Mouse (Mus musculus) cerebellum, postnatal 14 days (tissue): ENCODE measurements at regions not wholly inside any gene's neighbourhood (a gene's known extent, or its start where the extent isn't known, plus 50 kb on each side); places are given as distances from the start of the nearest gene placed in this dataset.

Experiments
- DNase-seq, 2 experiments: peaks; one replicate each; pipeline ENCODE4 v3.0.0; 2021; ENCODE audit warnings: mixed read lengths in 2 of 2

DNA sequence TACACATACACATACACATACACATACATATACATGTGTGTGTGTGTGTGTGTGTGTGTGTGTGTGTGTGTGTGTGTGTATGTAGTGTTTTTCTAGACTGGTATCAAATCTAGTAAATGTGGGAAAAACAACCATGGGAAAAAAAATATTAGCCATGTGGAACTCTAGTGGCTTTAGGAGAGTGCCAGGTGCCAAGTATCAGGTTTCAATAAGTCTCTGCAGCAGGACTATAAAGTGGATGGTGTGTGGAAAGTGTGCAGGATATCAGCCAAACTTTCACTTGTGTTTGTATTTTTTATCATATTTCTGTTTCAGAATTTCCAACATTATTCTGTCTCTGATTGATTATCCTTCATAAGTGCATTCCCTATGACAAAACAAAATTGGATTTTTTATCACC is 653.3 kb upstream of the Fam98a start:
- DNase-seq, result no peak

DNA sequence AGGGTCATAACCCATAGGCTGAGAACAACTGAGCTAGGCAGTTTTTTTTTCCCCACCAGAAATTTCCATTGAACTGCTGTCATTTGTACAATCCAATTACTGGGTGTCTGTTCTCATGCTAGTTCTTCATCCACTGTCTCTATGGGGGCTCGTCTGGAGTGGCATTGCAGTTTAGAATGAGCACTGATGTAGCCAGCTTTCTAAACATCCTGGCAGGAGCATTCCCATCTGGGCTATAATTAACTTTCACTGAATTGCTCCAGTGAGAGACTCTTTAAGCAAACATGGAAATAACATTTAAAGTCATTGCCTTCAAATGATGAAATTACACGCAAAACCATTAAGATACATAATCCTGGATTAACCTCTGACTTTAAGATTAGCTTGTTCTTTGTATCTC is 633.1 kb upstream of the Fam98a start:
- DNase-seq, result no peak

DNA sequence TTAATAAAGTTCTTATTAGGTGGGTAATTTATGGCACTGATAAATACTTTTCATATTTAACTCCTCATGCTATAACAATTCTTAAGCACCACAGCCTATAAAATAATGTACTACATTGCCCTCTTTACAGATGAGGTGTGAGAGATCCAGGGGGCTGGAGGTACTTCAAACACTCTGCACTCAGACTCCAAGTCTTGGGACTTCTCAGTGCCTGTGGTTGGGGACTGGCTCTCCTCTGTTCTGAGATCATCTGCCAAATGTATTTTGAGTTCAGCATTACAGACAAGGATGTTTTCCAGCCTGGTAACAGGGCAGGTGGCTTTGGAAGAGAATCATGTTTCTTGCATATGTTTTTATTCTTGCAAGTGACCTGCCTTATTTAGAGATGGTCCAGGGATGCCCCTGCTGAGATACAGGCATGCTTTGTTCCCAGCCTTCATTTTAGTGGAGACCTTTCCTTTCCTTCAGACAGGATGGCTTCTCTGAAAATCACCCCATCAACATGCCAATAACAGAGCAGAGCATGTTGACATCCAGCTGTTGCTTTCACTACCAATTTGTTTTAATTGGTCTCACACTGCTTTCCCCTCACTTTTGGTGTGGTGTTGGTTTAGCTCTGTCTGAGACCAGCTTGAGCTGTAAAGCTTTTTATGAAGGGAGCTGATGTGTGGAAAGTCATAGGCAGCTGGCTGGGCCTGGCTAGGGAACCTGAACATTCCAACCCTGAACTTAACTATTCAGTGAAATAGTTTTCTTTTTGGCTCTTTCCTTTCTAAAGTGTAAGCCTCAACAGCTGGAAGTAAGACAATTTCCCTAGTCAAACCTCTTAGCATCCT is 585.1 kb upstream of the Fam98a start:
- DNase-seq, result no peak

DNA sequence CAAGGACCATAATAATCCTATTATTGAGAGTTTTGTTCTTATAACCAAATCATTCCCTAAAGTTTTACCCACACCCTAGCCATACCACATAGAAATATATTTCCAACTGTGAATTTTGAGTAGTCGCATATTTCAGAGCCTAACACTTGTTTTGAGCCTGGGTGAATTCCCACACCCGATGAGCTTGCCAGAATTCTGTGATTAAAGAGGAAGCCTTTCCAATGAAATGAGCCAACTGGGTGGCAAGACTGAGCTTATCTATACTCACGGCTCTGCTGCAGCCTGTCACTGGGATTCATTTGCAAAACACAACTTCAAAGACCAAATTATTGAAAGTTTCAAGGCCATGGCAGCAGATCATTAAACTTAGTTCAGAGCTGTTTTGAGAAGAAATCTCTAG is 582.3 kb upstream of the Fam98a start:
- DNase-seq, result no peak

DNA sequence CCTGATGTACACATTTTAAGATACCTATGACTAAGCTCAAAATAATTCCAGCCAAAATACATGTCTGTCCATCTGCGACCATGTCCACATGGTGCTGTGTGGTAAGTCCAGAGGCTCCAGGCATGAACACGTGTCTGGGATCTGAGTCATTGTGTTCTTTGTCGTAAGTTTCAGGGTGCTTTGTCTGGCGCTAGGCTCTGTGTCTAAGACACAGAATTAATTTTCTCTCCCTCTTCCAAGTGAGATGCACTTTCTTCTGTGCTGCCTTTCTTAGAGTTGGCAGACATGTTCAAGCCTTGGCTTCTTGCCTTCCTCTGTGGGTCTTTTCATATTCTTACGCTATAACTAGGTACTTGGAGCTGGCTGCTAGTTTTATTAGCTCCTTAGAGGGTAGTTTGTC is 573.5 kb upstream of the Fam98a start:
- DNase-seq, result peak in 1 of 2 experiments; percentile 2

DNA sequence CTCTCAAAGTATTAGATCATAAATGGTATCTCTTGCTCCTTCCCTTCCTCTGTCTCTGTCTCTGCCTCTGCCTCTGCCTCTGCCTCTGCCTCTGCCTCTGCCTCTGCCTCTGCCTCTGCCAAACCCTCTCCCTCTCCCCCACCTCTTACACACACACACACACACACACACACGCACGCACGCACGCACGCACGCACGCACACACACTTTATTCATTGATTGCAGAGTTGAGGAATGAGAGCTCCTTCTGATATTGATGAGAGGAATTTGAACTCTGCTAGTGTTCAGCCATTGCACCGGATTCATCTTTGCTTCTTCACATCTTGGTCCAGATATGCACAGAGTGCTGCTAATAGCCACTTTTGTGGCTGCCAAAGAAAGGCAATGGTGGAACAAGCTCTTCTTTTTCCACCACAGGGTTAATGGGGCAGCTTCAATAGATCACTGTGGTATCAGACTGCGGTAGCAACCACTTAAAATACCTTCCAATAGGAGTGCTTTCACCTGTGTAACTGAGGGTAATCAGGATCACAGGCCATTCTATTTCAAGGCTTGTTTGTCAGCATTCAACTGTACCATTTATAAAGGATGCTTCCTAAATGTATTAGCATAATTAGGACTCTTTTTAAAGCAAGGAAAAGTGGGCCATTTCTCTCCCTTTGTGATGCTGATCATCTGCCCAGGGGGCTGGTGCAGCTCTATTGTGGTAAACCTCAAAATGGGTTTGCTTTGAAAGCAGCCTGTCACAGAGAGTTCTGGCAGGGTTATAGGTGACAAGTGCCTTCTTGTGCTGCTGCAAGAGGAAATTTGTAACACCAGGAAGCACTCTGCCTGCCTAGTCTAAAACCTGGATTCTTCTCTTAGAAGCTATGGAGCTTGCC is 559.8 kb upstream of the Fam98a start:
- no peak for DNase-seq

DNA sequence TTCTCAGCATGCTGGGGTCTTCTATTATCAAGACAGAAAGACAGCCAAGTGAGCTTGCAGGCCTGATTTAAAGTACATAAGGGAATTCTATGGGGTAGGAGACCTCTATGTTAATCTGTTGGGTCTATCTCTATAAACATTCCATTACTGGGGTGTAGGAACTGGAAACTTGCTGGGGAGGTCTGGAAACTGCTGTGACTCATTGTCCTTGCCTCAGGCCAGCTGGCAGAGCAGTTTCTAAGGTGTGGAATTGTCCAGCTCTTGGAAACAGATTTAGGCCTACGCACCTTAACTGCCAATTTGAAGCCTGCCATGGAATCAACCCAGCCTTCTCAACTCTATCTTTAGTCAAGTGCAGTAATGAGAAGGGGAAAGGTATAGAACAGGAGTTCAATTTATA is 559.1 kb upstream of the Fam98a start:
- no peak for DNase-seq

DNA sequence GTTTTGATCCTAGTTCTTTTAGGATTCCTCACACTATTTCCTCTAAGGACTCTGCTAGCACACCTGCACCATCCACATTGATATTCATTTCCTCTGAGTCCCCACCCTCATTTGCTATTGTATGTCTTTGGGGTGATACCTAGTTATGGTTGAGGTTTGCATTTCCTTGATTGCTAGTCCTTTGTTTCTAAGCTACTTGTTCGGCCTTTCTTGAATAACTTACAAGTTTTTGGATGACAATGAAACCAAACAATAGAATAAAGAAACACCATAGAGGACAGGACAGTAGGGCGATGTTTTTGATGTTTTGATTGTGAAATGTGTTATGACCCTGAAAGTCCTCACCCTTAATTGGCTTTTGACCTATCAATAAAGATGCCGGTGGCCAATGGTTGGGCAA is 531.8 kb upstream of the Fam98a start:
- DNase-seq, result no peak

DNA sequence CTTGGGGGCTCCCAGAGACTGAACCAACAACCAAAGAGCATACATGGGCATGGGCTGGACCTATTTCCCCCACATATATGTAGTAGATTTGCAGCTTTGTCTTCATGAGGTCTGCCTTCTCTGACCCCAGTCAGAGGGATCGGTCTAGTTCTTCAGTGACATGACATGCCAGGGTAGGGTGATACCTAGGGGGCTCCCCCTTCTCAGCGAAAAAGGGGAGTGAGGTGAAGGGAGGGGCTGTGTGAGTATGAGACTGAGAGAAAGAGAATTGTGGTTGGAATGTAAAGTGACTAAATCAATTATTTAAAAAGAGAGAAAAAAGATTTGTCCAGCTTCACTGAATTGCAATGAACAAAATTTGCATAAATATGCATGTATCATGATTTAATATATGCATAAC is 530.0 kb upstream of the Fam98a start:
- DNase-seq, result no peak

DNA sequence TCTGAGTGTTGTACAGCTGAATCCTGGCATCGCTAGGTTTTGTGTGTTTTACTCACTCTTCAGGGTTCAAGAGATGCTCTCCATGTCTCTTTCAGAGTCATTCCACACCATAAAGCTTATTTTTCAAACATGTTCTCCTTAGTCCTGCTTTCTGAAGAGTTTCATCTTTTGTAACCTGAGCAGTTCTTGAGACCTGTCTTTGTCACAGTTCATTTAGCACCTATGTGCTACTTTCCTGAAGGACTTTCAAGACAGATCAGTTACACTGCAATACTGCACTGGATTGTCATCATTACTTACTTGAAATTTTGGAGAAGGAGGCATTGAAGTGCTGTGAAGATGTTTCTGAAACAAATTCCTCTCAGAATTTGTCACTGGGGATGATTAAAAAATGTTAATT is 494.7 kb upstream of the Fam98a start:
- no peak for DNase-seq

DNA sequence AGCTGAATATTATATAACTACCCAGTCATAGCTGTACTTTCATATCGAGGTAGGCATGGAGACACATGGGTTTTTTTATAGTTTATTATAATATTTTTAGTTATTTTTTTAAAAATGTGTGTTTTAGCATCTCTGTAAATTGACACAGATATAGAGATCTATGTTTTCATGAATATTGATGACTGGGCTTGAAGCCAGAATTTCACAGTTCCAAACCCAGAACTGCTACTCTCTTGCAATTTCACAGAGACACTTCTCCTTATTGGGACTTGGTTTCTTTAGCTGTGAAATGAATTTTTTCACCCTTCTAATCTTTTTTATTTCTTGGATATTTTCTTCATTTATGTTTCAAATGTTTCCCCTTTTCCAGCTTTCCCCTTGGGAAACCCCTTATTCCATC is 481.0 kb upstream of the Fam98a start:
- no peak for DNase-seq

DNA sequence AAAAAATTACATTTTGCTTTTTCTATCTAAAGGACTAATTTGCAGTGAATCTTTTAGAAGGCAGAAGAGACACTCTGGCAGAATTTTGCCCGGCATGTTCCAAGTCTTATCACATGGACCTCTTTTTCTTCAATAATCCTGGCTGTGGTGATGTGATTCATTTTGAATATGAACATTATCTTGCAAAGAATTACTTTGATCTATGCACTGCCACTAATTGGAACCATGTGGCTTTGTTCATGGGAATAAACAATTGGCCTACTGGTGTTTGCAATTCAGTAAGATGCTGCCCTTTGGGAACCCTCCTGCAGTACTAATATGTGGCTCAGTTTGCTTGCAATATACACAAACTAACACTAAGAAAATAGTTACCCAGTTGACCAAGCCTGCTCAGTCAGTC is 456.3 kb upstream of the Fam98a start:
- no peak for DNase-seq

DNA sequence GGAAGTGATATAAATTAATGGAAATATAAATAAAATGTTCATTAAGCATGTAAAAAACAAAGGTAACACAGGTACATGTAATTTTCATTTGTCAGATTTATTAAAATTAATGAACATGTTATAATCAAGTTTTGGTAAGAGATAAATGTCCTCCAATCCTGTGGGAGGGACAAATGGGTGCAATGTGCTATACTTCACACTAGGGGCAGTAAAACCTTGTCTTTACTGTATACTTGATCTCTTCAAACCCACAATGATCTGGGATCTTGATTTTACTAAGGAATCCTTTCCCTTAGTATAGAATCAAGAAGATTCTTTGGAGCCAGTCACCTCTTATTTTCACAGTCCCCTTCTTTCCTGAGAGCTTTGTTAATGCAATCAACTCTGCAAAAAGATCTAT is 451.1 kb upstream of the Fam98a start:
- peak; percentile 3 to 8 for DNase-seq

DNA sequence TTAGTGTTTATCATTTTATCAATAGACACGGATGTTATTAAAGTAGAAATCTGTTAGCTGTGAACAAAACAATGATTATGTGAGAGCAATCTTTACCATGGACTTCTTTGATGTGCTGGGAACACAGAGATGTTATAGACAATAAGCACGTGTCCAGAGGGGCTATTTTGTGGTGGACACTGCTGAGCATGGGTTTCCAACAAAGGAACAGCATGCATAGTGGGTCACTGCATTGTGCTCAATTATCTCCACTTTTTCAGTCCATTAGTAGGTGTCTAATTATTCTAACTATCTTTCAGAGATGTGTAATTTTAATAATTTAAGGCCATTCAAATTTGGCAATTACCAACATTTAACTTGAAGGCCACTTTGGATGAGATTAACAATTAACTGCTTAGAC is 409.6 kb upstream of the Fam98a start:
- DNase-seq, result no peak

DNA sequence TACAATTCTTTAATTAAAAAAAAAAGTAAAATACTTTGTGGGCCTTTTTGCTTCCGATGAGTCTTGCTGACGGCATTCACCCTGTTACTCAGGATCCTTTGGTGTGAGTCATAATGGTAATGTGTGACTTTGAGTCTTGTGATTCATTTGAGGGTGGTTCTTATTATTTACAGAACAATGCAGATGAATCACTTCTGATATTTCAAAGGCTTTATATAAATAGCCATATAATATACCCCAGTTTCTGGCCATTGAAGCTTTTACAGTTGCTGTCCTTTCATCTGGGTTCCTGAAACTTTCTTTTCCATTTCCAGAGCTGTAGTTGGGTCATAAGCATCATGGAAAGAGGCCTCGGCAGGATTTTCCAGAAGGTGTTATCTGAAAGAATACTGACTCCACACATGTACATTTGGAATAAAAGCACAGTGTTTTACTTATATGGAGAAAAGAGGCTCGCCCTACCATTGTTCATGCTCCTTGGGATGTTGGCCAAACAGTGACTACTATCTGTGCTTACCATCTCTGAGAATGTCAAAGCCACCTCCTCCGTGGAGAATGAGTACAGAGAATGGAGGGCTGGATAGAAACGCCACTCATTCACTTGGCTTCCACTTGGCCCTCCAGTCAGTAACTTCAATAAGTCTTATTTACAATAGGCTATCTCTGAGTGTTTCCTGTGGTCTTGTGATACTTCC is 385.1 kb upstream of the Fam98a start:
- DNase-seq, result no peak

DNA sequence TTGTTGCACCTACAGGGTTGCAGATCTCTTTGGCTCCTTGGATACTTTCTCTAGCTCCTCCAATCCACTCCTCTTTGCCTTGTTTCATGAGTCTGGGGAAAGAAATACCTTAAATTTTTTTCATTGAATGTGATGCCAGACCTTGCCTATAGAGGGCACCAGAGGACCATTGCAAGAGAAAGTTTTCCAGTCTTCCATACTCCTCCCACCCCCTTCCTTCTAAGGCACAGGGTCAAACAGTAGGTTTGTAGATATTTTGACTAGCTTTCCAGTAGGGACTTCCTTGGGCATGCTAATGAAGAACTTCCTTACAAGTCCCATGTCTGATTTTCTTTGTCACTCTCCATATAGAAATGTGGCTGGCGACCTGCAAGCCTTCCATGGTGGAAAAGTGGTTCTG is 379.3 kb upstream of the Fam98a start:
- peak; percentile 57 to 61 for DNase-seq

DNA sequence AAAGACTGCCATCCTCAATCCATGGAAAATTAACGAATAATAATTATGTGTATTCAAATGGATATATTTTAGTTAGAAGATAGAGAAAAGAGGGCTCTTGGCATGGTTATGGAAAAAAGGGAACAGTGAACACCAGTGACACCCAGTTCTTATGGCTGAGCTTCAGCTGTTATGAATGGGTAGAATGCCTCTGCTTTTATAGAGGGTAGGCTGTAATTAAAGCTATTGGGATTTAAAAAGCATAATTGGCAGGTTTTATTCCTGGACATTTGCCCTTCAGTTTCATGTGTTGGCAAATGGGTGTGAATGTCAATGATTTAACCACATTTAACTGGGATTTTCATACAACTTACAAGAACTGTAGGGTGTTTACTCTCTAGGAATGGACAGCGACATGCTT is 368.5 kb upstream of the Fam98a start:
- DNase-seq, result no peak

DNA sequence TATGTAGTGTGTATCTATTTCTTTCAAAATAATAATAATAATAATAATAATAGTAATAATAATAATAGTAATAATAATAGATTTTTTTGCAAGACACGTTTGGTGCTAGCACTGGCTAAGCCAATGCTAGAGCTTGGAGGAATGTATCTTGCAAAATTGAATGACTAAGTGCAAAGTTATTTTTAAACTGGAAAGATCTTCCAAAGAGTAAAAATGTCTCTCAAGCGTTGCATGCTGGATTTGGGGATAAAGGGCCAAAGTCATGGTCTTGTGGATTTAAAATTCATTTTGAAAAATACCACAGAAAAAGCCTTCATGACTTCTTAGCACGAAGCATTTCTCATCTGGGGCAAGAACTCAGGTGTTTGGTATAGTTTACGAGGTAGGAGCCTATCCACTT is 365.3 kb upstream of the Fam98a start:
- DNase-seq, result no peak

DNA sequence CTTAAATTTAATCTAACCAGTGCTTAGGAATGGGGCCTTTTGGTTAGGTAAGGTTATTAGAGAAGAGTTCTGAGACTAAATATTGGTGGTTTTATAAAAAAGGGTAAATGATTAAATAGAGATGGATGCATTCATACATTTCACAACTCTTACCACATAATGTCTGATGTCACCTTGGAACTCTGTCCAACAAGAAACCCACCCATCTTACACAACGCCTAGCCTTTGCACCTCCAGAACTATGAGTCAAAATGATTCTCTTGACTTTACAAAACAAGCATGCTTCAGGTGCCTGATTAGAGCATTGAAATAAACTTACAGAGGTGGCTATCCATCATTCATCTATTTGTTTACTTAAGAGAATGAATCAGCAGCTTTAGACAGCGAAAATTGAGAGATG is 364.8 kb upstream of the Fam98a start:
- DNase-seq, result no peak

DNA sequence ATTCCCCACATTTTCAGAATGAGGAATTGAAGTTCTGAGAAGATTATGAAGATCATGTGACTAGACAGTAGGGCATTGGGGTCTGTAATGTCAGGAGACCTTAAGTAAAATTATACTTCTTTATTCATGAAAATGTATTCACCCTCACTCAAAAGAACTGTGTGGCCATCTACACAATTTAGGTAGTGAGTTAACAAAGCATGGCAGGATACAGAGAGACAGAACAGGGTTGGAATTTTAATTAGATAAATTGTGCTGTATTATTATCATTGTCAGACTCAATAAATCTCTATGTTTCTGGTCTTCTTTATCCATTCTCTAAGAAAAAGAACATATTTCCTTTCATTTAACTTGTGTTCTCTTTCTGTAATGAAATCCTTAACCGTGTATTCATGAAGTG is 363.5 kb upstream of the Fam98a start:
- DNase-seq, result no peak

DNA sequence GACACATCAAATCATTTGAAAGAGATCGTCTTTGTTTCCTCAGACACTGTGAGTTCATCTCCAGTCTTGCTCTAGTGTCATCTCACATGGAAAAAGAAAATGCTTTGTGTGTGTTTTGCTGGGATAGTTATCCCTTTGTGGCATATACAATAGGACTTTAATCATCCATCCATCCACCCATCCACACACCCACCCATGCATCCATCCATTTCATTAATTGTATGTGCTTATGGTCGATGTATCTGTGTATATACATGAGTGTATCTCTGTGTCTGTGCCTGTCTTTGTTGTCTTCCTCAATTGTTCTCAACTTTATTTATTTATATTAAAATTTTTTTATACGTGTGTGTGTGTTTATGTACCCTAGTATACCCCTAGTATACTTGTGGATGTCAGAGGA is 355.3 kb upstream of the Fam98a start:
- DNase-seq, result no peak

DNA sequence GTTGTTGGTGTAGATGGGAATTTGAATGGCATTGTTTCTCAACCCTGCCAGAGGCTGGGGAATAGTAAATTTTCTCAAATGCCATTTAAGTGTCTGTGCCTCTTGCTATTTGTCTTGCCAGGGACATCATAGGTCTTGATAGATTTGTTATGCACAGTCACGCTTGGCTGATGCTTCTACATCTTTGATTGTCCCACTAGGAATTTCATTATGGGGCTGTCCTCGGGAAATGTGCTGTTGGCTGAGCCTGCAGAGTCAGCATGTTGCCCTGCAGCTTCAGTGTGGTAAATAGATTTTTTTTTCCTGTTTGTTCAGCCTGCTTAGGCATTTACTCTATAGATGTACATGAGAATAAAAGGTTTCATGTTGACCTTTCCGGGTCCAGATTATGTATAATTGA is 354.9 kb upstream of the Fam98a start:
- no peak for DNase-seq

DNA sequence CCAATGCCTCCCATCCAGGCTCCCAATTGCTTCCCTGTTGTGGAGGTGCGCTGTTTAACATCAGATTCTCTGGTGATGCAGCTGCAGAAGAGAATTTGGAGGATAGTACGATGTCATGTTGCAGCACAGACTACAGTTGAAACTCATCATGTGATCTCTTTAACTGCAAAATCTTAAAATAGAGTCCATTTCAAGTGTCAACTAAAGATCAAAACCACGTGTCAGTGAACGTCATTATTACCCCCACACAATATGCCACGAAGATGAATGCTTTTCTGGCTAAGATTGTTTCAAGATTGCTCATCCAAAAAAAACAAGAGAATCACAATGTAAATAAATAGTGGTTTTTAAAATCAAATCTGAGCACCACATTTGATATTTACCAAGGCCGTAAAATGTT is 343.7 kb upstream of the Fam98a start:
- no peak for DNase-seq

DNA sequence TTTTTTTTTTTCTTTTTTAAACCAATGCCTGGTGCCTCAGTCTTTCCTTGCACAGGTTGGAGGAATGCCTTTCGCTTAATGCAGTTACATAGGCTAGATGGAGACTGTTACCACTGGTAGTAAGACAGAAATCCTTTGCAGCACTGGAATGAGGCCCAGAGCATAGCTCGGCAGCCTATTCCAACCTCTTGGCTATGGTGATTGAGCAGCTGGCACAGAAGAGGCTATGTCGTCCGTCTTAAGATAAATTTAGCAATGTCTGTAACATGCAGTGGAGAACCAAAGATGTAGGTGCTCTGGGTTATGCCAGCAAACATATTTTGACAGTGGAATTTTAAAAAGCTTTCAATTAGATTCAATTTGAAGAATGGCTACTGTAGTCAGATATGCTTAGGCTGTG is 343.2 kb upstream of the Fam98a start:
- DNase-seq, result peak; percentile 24 to 37
